Mouse (Mus musculus): Measurements from ENCODE around the gene Dnaic1.

- TF ChIP-seq CTCF (IDR thresholded peaks at IDR 0.05; ENCODE audit: low read depth) (no peak), EP300 (IDR thresholded peaks at IDR 0.05; ENCODE audit: low read depth) (no peak)
These were observed 40.4 kb downstream of the Dnaic1 start for GRCm38 (mm10) chr4:41609681-41610593.
